Mouse (Mus musculus) neural tube, embryonic 15.5 days (tissue): ENCODE results near the gene Itgb7. TPM values are rescaled to one million over a fixed set of nuclear protein-coding genes. Genes with fewer than 3 reads are reported as not detected.

Experiments
- polyA plus RNA-seq: library from polyadenylated mRNA; unstranded; fragments of >200 nt; fragmentation: Nextera tagmentation; extraction: Ambion mirVana; gene quantifications from 2 replicates; pipeline ENCODE4 v1.2.1, GENCODE M21; 2015

Itgb7 gene
- polyA plus RNA-seq, 1 experiment from 2014 or later: 1.1 TPM

Other genes with a start within 250 kb of the Itgb7 start
- gene Krt8, start 227.5 kb downstream of the Itgb7 start, polyA plus RNA-seq: 2.2 and 297 TPM in 2 replicates
- gene Krt18, start 203.8 kb downstream of the Itgb7 start, polyA plus RNA-seq: 1.9 and 300 TPM in 2 replicates
- gene Eif4b, start 158.2 kb downstream of the Itgb7 start, polyA plus RNA-seq: 72.6 and 87.1 TPM in 2 replicates
- 9.8 and 13.7 TPM in 2 replicates for gene Tns2, start 131.5 kb downstream of the Itgb7 start, polyA plus RNA-seq
- 83.6 and 96.0 TPM in 2 replicates for gene Spryd3, start 95.7 kb downstream of the Itgb7 start, polyA plus RNA-seq
- gene Igfbp6, start 87.6 kb downstream of the Itgb7 start, polyA plus RNA-seq: 3.2 and 3.5 TPM in 2 replicates
- 0.06 and 0.68 TPM in 2 replicates for gene Soat2, start 81.4 kb downstream of the Itgb7 start, polyA plus RNA-seq
- 45.1 and 48.7 TPM in 2 replicates for gene Zfp740, start 28.7 kb downstream of the Itgb7 start, polyA plus RNA-seq
- 33.6 and 43.7 TPM in 2 replicates for gene Csad, start 27.2 kb downstream of the Itgb7 start, polyA plus RNA-seq
- 7.8 and 11.9 TPM in 2 replicates for gene Rarg, start 25.6 kb upstream of the Itgb7 start, polyA plus RNA-seq
- gene Gm9918, start 38.6 kb upstream of the Itgb7 start, polyA plus RNA-seq: 0.09 TPM in 1 of 2 replicates, not detected in the other
- gene Mfsd5, start 47.5 kb upstream of the Itgb7 start, polyA plus RNA-seq: 59.5 and 62.7 TPM in 2 replicates
- 2.8 and 6.3 TPM in 2 replicates for gene Espl1, start 64.3 kb upstream of the Itgb7 start, polyA plus RNA-seq
- gene Pfdn5, start 94.2 kb upstream of the Itgb7 start, polyA plus RNA-seq: 427 and 485 TPM in 2 replicates
- gene Myg1, start 99.8 kb upstream of the Itgb7 start, polyA plus RNA-seq: 83.7 and 96.4 TPM in 2 replicates
- gene Aaas, start 118.8 kb upstream of the Itgb7 start, polyA plus RNA-seq: 30.4 and 49.7 TPM in 2 replicates
- 0.88 and 0.95 TPM in 2 replicates for gene Sp7, start 135.2 kb upstream of the Itgb7 start, polyA plus RNA-seq
- gene Sp1, start 174.2 kb upstream of the Itgb7 start, polyA plus RNA-seq: 3.0 and 3.9 TPM in 2 replicates
- gene Amhr2, start 213.4 kb upstream of the Itgb7 start, polyA plus RNA-seq: 0.83 and 1.1 TPM in 2 replicates
- gene Prr13, start 227.1 kb upstream of the Itgb7 start, polyA plus RNA-seq: 80.9 and 87.7 TPM in 2 replicates
- gene Pcbp2, start 238.6 kb upstream of the Itgb7 start, polyA plus RNA-seq: 117 and 143 TPM in 2 replicates